Mouse (Mus musculus) lung, postnatal 4 days (tissue): ENCODE results near the gene Slc25a44.

Experiments used
- DNase-seq, 2 experiments: peaks; one replicate each; pipeline ENCODE4 v3.0.0; 2021

Slc25a44 gene

GRCm38 (mm10) chr3:88424605-88425329, at the start of gene Slc25a44:
Slc25a44 (minus strand) TSS chr3:88425139.
- DNase-seq = peak; percentile 94 to 98

GRCm38 (mm10) chr3:88473571-88473970, 48.6 kb upstream of the Slc25a44 start:
- DNase-seq = peak in 1 of 2 experiments; percentile 19

DNA sequence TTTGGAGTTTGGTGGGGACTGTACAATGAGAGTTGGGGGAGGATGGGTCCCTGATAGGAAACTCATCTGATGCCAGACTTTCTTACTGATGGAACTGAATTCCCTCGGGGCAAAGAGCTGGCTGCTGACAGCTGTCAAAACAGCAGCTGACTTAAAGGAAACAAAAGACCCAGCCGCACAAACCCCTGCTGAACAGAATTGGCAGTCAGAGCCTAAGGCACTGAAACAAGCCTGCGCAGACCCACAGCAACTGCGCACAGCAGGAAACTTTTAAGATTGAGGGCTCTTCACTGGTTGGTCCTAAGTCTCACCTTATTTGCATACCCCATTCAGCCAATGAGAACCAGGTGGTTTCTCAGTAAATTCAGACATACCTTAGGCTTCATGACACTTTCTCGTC, 48.1 kb upstream of the Slc25a44 start:
- DNase-seq = peak in 1 of 2 experiments; percentile 72

- DNase-seq = peak in 1 of 2 experiments; percentile 31
These were observed 46.1 kb upstream of the Slc25a44 start for GRCm38 (mm10) chr3:88470943-88471479.

- DNase-seq = no peak
These were observed 44.5 kb upstream of the Slc25a44 start for GRCm38 (mm10) chr3:88469466-88469865.

GRCm38 (mm10) chr3:88467116-88467824, 42.3 kb upstream of the Slc25a44 start:
- peak; percentile 82 to 92 for DNase-seq

DNA sequence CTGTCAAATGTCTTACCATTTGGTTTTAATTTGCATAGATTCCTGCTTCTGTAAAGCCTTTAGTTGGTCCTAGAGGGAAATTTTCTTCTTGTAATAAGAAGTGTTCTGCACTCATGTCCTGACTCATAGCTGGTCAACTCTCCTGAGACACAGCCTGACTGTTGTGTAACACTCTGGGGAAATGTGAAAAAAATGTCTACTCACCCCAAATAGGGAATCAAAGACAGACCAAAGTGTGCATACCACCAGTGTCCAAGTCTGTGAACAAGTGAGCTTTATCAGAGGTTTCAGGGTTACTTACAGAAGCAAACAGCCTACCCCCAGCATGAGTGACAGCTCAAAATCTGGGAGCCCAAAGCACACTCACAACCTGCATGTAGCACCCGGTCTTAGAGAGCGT, 40.2 kb upstream of the Slc25a44 start:
- DNase-seq = no peak

GRCm38 (mm10) chr3:88464425-88464824, 39.5 kb upstream of the Slc25a44 start:
- DNase-seq = no peak

GRCm38 (mm10) chr3:88460983-88461696, 36.2 kb upstream of the Slc25a44 start, which contains the start of gene Sema4a:
Sema4a (minus strand) TSS chr3:88461182.
- DNase-seq = peak in 1 of 2 experiments; percentile 65

GRCm38 (mm10) chr3:88460029-88460428, 35.1 kb upstream of the Slc25a44 start:
- no peak for DNase-seq

DNA sequence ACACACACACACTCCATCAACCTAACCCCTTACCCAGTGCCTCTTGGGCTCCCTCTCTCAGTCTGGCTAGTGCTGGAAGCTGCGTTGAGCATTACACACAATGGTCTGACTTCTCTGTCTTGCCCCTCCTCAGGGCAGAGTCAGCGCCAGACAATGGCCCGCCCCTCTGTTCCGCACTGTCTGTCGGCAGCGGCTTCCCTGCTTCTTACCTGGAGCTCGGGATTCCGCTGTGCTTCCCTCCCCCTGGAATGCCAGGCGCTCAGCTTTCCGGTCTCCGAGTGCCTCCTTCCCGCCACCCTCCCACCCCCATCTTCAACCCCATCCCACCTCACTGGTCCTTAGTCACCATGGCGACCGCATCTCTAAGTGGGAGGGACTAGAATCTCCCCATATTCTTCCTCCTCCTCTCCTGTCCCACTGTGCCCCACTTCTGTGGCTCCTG, 33.9 kb upstream of the Slc25a44 start:
- no peak for DNase-seq

- no peak for DNase-seq
These were observed 32.0 kb upstream of the Slc25a44 start for GRCm38 (mm10) chr3:88456746-88457532.

DNA sequence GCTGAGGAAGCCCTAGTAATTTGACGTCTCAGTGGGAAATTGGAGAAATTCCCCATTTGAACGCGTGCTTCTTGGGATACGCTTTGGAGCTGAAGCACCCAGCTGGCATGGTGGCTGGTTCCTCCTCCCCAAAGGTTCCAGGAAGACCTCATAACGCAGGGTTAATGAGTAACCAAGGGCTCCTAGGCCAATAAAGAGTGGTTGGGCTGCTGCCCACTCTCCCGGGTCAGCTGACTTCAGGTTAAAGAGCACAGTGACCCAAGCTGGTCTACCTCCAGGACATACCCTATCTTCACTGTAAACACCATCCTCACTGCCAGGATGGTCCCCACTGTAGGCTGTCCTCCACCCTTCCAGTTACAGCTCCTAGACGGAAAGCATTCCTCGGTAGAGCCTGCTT, 31.4 kb upstream of the Slc25a44 start:
- no peak for DNase-seq

DNA sequence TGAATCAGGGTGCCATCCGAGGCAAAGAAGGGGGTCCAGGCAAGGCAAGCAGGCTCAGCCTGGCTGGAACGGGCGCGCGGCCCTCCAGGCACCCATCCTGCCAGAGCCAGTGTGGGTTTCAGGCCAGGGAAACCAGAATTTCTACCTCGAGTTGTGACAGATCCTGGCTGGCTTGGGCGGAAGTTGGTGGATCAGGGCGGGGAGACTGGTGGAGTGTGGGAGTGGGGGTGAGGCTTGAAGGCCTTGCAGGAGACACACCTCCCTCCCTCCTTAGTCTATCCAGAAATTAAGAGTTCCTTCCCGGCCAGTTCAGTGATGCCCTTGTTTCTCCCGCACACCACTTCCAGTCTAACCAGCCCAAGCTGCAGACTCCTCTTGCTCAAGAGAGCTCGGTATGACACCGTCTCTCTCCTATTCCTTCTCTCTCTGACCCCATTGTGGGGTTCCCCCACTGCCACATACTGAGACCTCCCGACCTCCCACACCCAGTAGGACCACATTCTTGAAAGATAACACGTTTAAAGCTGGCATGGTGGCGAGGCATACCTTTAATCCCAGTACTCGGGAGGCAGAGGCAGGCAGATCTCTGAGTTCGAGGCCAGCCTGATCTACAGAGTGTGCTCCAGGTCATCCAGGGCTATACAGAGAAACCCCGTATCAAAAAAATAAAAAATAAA, 30.8 kb upstream of the Slc25a44 start:
- peak; percentile 72 to 80 for DNase-seq

DNA sequence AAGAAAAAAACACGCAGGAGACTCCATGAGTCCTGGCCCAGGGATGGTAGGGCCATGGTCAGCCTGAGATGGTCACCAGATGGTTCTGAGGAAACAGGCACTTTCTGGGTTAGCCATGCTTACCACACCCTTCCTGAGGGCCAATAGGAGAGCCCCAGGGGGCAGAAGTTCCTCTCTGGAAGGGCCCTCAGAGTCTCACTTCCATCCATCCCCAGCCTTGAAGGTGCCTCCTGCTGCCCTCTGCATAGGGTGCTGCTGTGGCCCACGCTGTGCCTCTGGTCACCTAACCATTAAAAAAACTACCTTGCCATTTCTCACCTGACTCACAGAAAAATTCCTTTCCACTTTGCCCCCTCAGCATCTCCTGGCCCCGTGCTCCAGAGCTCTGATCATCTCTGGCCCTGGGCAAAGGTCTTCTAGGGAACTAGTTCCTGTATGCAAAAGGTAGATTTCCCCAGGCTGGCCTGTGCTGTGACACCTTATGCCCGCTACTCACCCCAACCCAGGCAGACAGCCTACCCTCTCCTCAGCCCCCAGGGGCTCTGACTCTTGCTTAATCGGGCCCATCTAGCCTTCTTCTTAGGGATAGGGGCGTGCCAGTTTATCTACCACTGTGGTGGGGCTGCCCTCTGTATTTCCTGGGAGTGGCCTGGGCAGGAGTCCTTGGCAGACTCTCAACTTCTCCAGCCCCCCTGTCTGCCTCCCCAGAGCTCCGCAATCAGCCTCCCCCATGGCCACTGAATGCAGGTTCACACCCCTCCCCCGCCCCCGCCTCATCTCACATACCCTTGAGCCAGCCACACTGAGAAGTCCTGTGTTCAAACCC, 30.0 kb upstream of the Slc25a44 start:
- no peak for DNase-seq

- DNase-seq = no peak
These were observed 29.0 kb upstream of the Slc25a44 start for GRCm38 (mm10) chr3:88453986-88454385.

DNA sequence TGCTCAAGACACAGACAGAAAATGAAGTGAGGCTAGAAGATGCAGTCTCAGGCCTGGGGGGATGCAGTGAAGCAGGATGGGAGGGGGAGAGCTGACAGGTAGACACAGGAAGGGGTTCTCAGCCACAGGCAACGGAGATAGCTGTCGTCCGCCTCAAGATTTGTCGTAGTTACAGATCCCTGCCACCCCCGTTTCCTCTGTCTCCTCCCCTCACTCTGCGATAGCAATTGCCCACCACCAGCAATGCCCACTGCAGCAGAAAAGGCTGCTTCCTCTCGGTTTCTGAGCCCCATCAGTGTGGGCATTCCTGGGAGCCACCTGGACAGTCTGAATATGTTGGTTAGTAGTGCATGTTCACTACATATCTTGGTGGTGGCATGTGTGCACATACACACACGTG, 28.4 kb upstream of the Slc25a44 start:
- DNase-seq = peak in 1 of 2 experiments; percentile 21

DNA sequence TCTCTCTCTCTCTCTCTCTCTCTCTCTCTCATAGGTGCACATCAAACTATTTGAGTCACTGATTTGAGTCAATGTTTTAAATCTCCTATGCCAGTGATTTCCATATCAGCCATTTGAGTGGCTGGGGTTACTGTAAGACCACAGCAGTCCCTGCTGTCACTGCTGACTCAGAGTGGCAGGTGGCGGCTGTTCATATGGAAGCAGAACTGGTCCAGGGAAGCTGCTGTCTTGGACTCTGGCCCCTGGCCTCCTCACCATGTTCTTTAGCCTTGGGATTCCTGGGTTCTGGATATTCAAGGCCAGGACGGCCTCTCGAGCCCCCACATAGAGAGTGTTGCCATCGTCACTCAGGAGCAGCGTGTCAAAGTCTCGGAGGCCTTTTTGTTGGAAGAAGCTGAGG, 27.8 kb upstream of the Slc25a44 start:
- no peak for DNase-seq

GRCm38 (mm10) chr3:88452246-88452645, 27.3 kb upstream of the Slc25a44 start:
- DNase-seq = no peak

- DNase-seq = no peak
These were observed 25.6 kb upstream of the Slc25a44 start for GRCm38 (mm10) chr3:88450379-88451131.
